Mouse (Mus musculus): ENCODE data around the gene Plcb2. TPM values are rescaled to one million over a fixed set of nuclear protein-coding genes. Genes with fewer than 3 reads are reported as not detected.
A peak's percentile ranks its signal among the peaks of the same experiment; 100 is the strongest.

Gene Plcb2
- total and polyA plus RNA-seq, 3 experiments: 6.4 to 21.2 TPM; not detected in 1

DNA sequence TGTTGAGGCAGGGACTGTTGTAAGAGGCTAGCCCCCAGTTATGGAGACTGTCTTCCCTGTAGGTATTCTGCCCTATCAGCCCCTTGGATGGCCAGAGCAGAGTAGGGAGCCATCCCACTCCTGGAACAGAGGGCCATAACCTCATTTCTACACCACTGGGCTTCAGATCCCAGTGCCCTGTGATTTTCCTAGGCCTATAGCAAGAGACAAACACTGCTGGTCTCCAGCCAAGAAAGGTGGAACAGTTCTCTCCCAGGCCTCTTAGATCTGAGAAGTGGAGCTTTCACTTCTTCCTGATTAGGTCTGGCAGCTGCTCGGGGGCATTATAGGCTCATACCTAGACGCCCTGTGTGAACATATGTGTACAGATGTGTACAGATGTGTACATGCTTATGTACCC lies 48.1 kb upstream of the Plcb2 start (continued):
- TF ChIP-seq POLR2AphosphoS5 (IDR thresholded peaks at IDR 0.05; ENCODE audit: borderline replicate concordance, low read depth, low read length): no peak
- TF ChIP-seq ELF1 (IDR thresholded peaks at IDR 0.05; ENCODE audit: low read depth, low read length): no peak

- no peaks in the 10 kb centered on the region for H3K79me2 ChIP-seq (ENCODE audit: control insufficient read depth, insufficient read depth, low read length, poor library complexity)
- H3K27ac ChIP-seq (ENCODE audit: control insufficient read depth, low read depth, low read length): no peak overlapping the region
- H3K9ac ChIP-seq (ENCODE audit: control insufficient read depth, low read depth, low read length, poor library complexity, severe bottlenecking): no peak overlapping the region
- H3K27me3 ChIP-seq (ENCODE audit: control insufficient read depth in 1 of 2, insufficient read depth in 2 of 2, low read length in 2 of 2): no peaks in the 10 kb centered on the region
- TF ChIP-seq MXI1 (IDR thresholded peaks at IDR 0.05; ENCODE audit: low read depth, low read length): no peak
- TF ChIP-seq SMC3 (IDR thresholded peaks at IDR 0.05; ENCODE audit: low read depth, low read length): no peak
- no peak for TF ChIP-seq MYC (IDR thresholded peaks at IDR 0.05; ENCODE audit: low read depth, low read length)
- TF ChIP-seq RAD21 (IDR thresholded peaks at IDR 0.05; ENCODE audit: low read depth, low read length): no peak
- no peaks in the 10 kb centered on the region for H3K9me3 ChIP-seq (replicated peaks; ENCODE audit: insufficient read depth, low read length)
- peaks cover 0 to 13% of the 10 kb centered on the region in 2 experiments; a peak in 2 of 4 replicates for H3K36me3 ChIP-seq (ENCODE audit: control insufficient read depth in 1 of 2, insufficient read depth in 2 of 2, low read length in 2 of 2)
- DNase-seq (ENCODE audit: low read depth, low spot score): no peak
- H3K4me3 ChIP-seq (ENCODE audit: control insufficient read depth in 1 of 2, insufficient read depth in 1 of 2, low read depth in 2 of 2, low read length in 2 of 2): no peak overlapping the region
- peaks cover 13 to 48% of the 10 kb centered on the region in 2 experiments for H3K4me1 ChIP-seq (ENCODE audit: control insufficient read depth in 1 of 2, insufficient read depth in 2 of 2, low read length in 2 of 2)
These were observed 47.6 kb upstream of the Plcb2 start for GRCm38 (mm10) chr2:118775846-118776245.

DNA sequence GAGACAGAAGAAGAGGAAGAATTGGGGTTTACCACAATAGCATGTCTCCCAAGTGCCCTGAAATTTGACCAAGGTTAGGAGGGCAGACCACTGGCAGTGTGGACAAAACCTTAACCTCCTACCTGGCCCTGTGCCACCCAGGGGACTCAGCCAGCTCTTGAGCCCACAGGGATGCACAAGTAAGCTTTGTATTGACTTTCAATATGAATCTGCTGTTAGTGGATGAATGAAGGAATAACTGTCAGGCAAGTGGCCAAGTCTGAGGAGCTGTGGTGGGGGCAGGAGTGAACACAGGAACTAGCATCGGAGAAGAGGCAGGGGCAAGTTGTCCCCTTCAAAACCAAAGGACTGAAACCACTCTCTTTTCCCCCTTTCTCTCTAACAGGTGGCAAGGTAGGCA lies 47.2 kb upstream of the Plcb2 start:
- Histone ChIP-seq H3K27me3 (ENCODE audit: control insufficient read depth in 1 of 2, insufficient read depth in 2 of 2, low read length in 2 of 2) (no peaks in the 10 kb centered on the region), H3K36me3 (ENCODE audit: control insufficient read depth in 1 of 2, insufficient read depth in 2 of 2, low read length in 2 of 2) (peaks cover 0 to 13% of the 10 kb centered on the region in 2 experiments; a peak in 2 of 4 replicates)
- DNase-seq (ENCODE audit: low read depth, low spot score): no peak

DNA sequence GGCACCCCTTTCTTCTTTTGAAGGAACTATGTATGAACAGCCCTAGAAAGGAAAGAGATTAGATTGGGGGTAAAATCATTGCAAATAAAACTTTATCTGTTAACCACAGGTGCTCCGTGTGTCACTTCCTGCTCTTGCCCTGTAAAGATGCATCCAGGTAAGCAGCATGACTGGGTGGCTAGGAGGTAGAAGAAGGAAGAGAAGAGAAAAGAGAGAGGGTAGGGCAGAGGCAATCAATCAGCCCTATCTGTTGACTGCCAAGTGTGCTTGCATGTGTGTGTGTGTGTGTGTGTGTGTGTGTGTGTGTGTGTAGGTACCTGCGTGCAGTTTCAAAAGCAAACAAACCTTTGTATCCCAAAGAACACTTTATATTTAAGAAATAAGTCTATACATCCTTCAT lies 46.3 kb upstream of the Plcb2 start:
- DNase-seq (ENCODE audit: low read depth, low spot score): no peak
- Histone ChIP-seq H3K9ac (ENCODE audit: control insufficient read depth, low read depth, low read length, poor library complexity, severe bottlenecking) (no peak overlapping the region), H3K4me3 (ENCODE audit: control insufficient read depth in 1 of 2, insufficient read depth in 1 of 2, low read depth in 2 of 2, low read length in 2 of 2) (no peak overlapping the region), H3K9me3 (replicated peaks; ENCODE audit: insufficient read depth, low read length) (no peaks in the 10 kb centered on the region), H3K79me2 (ENCODE audit: control insufficient read depth, insufficient read depth, low read length, poor library complexity) (no peaks in the 10 kb centered on the region), H3K27ac (ENCODE audit: control insufficient read depth, low read depth, low read length) (no peak overlapping the region), H3K27me3 (ENCODE audit: control insufficient read depth in 1 of 2, insufficient read depth in 2 of 2, low read length in 2 of 2) (no peaks in the 10 kb centered on the region), H3K36me3 (ENCODE audit: control insufficient read depth in 1 of 2, insufficient read depth in 2 of 2, low read length in 2 of 2) (peaks cover 0 to 13% of the 10 kb centered on the region in 2 experiments; a peak in 2 of 4 replicates), H3K4me1 (ENCODE audit: control insufficient read depth in 1 of 2, insufficient read depth in 2 of 2, low read length in 2 of 2) (peaks cover 13 to 42% of the 10 kb centered on the region in 2 experiments)
- no peak for TF ChIP-seq MAX (IDR thresholded peaks at IDR 0.05; ENCODE audit: low read length)
- 0 out of 2 replicates have a peak, but pooled peaks have one; percentile 35 for TF ChIP-seq GATA1 (IDR thresholded peaks at IDR 0.05; ENCODE audit: low read depth, low read length)
- no peak for TF ChIP-seq USF2 (IDR thresholded peaks at IDR 0.05; ENCODE audit: borderline replicate concordance in 1 of 2, insufficient read depth in 1 of 2, low read depth in 1 of 2, low read length in 2 of 2)
- TF ChIP-seq BHLHE40 (IDR thresholded peaks at IDR 0.05; ENCODE audit: borderline replicate concordance, low read depth, low read length): 0 out of 2 replicates have a peak, but pooled peaks have one; percentile 12
- TF ChIP-seq POLR2AphosphoS5 (IDR thresholded peaks at IDR 0.05; ENCODE audit: borderline replicate concordance, low read depth, low read length): no peak
- no peak for TF ChIP-seq NRF1 (IDR thresholded peaks at IDR 0.05; ENCODE audit: insufficient read depth, low read depth, low read length, poor library complexity, severe bottlenecking)
- no peak for TF ChIP-seq SMC3 (IDR thresholded peaks at IDR 0.05; ENCODE audit: low read depth, low read length)
- peak; percentile 16; the same call in 1 of the 2 replicates for TF ChIP-seq TCF12 (IDR thresholded peaks at IDR 0.05; ENCODE audit: low read depth, low read length)
- TF ChIP-seq GABPA (IDR thresholded peaks at IDR 0.05; ENCODE audit: low read depth, low read length): no peak
- TF ChIP-seq RCOR1 (IDR thresholded peaks at IDR 0.05; ENCODE audit: low read depth, low read length): peak; percentile 84
- peak in 1 of 2 experiments; percentile 49; a peak in 1 of 4 replicates for TF ChIP-seq EP300 (IDR thresholded peaks at IDR 0.05; ENCODE audit: low read depth in 1 of 2, low read length in 2 of 2)

More for the DNA sequence above, 47.2 kb upstream of the Plcb2 start:
- H3K4me3 ChIP-seq (ENCODE audit: control insufficient read depth in 1 of 2, insufficient read depth in 1 of 2, low read depth in 2 of 2, low read length in 2 of 2): no peak overlapping the region
- no peaks in the 10 kb centered on the region for H3K9me3 ChIP-seq (replicated peaks; ENCODE audit: insufficient read depth, low read length)
- H3K4me1 ChIP-seq (ENCODE audit: control insufficient read depth in 1 of 2, insufficient read depth in 2 of 2, low read length in 2 of 2): peaks cover 13 to 48% of the 10 kb centered on the region in 2 experiments
- H3K79me2 ChIP-seq (ENCODE audit: control insufficient read depth, insufficient read depth, low read length, poor library complexity): no peaks in the 10 kb centered on the region
- no peak for TF ChIP-seq EP300 (IDR thresholded peaks at IDR 0.05; ENCODE audit: low read depth in 1 of 2, low read length in 2 of 2)
- no peak for TF ChIP-seq RAD21 (IDR thresholded peaks at IDR 0.05; ENCODE audit: low read depth, low read length)
- TF ChIP-seq RCOR1 (IDR thresholded peaks at IDR 0.05; ENCODE audit: low read depth, low read length): 0 out of 2 replicates have a peak, but pooled peaks have one; percentile 10
- no peak overlapping the region for H3K27ac ChIP-seq (ENCODE audit: control insufficient read depth, low read depth, low read length)
- no peak overlapping the region for H3K9ac ChIP-seq (ENCODE audit: control insufficient read depth, low read depth, low read length, poor library complexity, severe bottlenecking)

Measured in MEL (cell line).